8 mouse cellular contexts compared by ENCODE assay signal in genomic region chr12:16589966-16590365, GRCm38 (mm10). TPM values are rescaled to one million over a fixed set of nuclear protein-coding genes. Genes with fewer than 3 reads are reported as not detected.
DNase-seq lines count a peak whose midpoint lies in the region; ATAC-seq lines count a peak whose summit lies in the region.

No protein-coding gene starts in this region.

- peaks cover 59% of the 10 kb centered on the region for H3K4me1 ChIP-seq in forebrain, embryonic 10.5 days
- peaks cover 47% of the 10 kb centered on the region for H3K4me1 ChIP-seq in forebrain, embryonic 16.5 days (replicated peaks; ENCODE audit: control insufficient read depth, insufficient read depth, low read length)
- peaks cover 37% of the 10 kb centered on the region for H3K4me1 ChIP-seq in kidney, embryonic 16.5 days (ENCODE audit: insufficient read depth, low read length)
- H3K4me1 ChIP-seq in midbrain, embryonic 13.5 days (replicated peaks), result peaks cover 68% of the 10 kb centered on the region

- H3K4me3 ChIP-seq in forebrain, embryonic 10.5 days, result peak overlapping the region; percentile 76
- H3K4me3 ChIP-seq in forebrain, embryonic 16.5 days (replicated peaks; ENCODE audit: low read length), result no peak overlapping the region
- H3K4me3 ChIP-seq in kidney, embryonic 16.5 days (ENCODE audit: low read length), result no peak overlapping the region
- peak overlapping the region; percentile 76; the same call in 1 of the 2 replicates for H3K4me3 ChIP-seq in midbrain, embryonic 13.5 days (replicated peaks)

- no peak for DNase-seq in forebrain, embryonic 10.5 days (ENCODE audit: extremely low spot score, low spot score)
- peak; percentile 28 for DNase-seq in fibroblast of lung, adult 2 months (ENCODE audit: low read depth)
- DNase-seq in right cerebral cortex, postnatal 10 days (ENCODE audit: low spot score in 2 of 2), result no peak
- no peak for DNase-seq in adrenal gland, postnatal 10 days
- DNase-seq in retina, embryonic 14.5 days (ENCODE audit: low spot score), result no peak

- H3K36me3 ChIP-seq in forebrain, embryonic 10.5 days (replicated peaks), result no peaks in the 10 kb centered on the region
- H3K36me3 ChIP-seq in forebrain, embryonic 16.5 days (ENCODE audit: control insufficient read depth, insufficient read depth), result no peaks in the 10 kb centered on the region
- H3K36me3 ChIP-seq in kidney, embryonic 16.5 days (ENCODE audit: insufficient read depth, low read length), result no peaks in the 10 kb centered on the region
- no peaks in the 10 kb centered on the region for H3K36me3 ChIP-seq in midbrain, embryonic 13.5 days

- H3K27ac ChIP-seq in forebrain, embryonic 10.5 days, result peak overlapping the region; percentile 89
- no peak overlapping the region for H3K27ac ChIP-seq in forebrain, embryonic 16.5 days (ENCODE audit: low read length)
- H3K27ac ChIP-seq in kidney, embryonic 16.5 days (ENCODE audit: low read length), result no peak overlapping the region
- no peak overlapping the region for H3K27ac ChIP-seq in midbrain, embryonic 13.5 days

- no peak overlapping the region for H3K9ac ChIP-seq in forebrain, embryonic 16.5 days (replicated peaks; ENCODE audit: low read depth, low read length)
- no peak overlapping the region for H3K9ac ChIP-seq in kidney, embryonic 16.5 days (replicated peaks; ENCODE audit: low read length)
- H3K9ac ChIP-seq in midbrain, embryonic 13.5 days (replicated peaks), result no peak overlapping the region

- H3K4me2 ChIP-seq in forebrain, embryonic 16.5 days (ENCODE audit: low read length), result no peak overlapping the region
- H3K4me2 ChIP-seq in kidney, embryonic 16.5 days (replicated peaks; ENCODE audit: low read depth, low read length), result peak overlapping the region; percentile 95
- H3K4me2 ChIP-seq in midbrain, embryonic 13.5 days (replicated peaks), result peak overlapping the region; percentile 72; the same call in 1 of the 2 replicates

- 30% methylated on average over 4 of the region's 4 CpGs for WGBS in forebrain, embryonic 10.5 days
- WGBS in forebrain, embryonic 16.5 days, result 34% methylated on average over 4 of the region's 4 CpGs
- WGBS in kidney, embryonic 16.5 days, result 12% methylated on average over 4 of the region's 4 CpGs
- WGBS in midbrain, embryonic 13.5 days, result 22% methylated on average over 4 of the region's 4 CpGs

- H3K9me3 ChIP-seq in forebrain, embryonic 10.5 days, result no peaks in the 10 kb centered on the region
- H3K9me3 ChIP-seq in forebrain, embryonic 16.5 days (ENCODE audit: control insufficient read depth, low read length), result no peaks in the 10 kb centered on the region
- H3K9me3 ChIP-seq in kidney, embryonic 16.5 days (ENCODE audit: low read length), result no peaks in the 10 kb centered on the region
- no peaks in the 10 kb centered on the region for H3K9me3 ChIP-seq in midbrain, embryonic 13.5 days

- ATAC-seq in forebrain, embryonic 16.5 days, result no peak
- 0 out of 2 replicates have a peak, but pooled peaks have one; percentile 7 for ATAC-seq in kidney, embryonic 16.5 days (ENCODE audit: low FRiP score, low TSS enrichment)
- no peak; the same call in 1 of the 2 replicates for ATAC-seq in midbrain, embryonic 13.5 days

- H3K27me3 ChIP-seq in forebrain, embryonic 10.5 days (ENCODE audit: poor library complexity, severe bottlenecking), result peaks cover 12% of the 10 kb centered on the region
- H3K27me3 ChIP-seq in forebrain, embryonic 16.5 days (replicated peaks; ENCODE audit: control insufficient read depth, insufficient read depth, low read length), result no peaks in the 10 kb centered on the region
- H3K27me3 ChIP-seq in kidney, embryonic 16.5 days (ENCODE audit: insufficient read depth, low read length), result no peaks in the 10 kb centered on the region
- no peaks in the 10 kb centered on the region for H3K27me3 ChIP-seq in midbrain, embryonic 13.5 days

RNA-seq across cellular contexts. Expression of gene Lpin1, which starts 20.8 kb away (rescaled TPM):
- polyA plus RNA-seq in forebrain, embryonic 10.5 days (2016; fragmentation: Nextera tagmentation; extraction: Ambion mirVana), result 3.5 and 4.4 TPM in 2 replicates
- 19.5 and 23.0 TPM in 2 replicates for polyA plus RNA-seq in forebrain, embryonic 16.5 days (2015; fragmentation: Nextera tagmentation; extraction: Ambion mirVana)
- polyA plus RNA-seq in kidney, embryonic 16.5 days (2015; fragmentation: Nextera tagmentation; extraction: Ambion mirVana), result 5.7 and 6.8 TPM in 2 replicates
- 22.0 and 22.8 TPM in 2 replicates for polyA plus RNA-seq in midbrain, embryonic 13.5 days (2015; fragmentation: Nextera tagmentation; extraction: Ambion mirVana)
- 100 to 1,000 TPM in 1 of 2 experiments, 10 to 100 TPM in 1; 76.2 to 163 TPM for total RNA-seq in adrenal gland, postnatal 10 days (2021)

Comparison
In these comparisons a context has a peak if more than half of its experiments do, and no peak if none do; other contexts are left out.
1. H3K4me3 ChIP-seq: peak in forebrain, embryonic 10.5 days (single experiment) and midbrain, embryonic 13.5 days (single experiment); none in forebrain, embryonic 16.5 days (single experiment) and kidney, embryonic 16.5 days (single experiment).